Mouse (Mus musculus) ES-Bruce4 (cell line): ENCODE data around the gene Amotl2. TPM values are rescaled to one million over a fixed set of nuclear protein-coding genes. Genes with fewer than 3 reads are reported as not detected.
"Not testable (repeated sequence)": the region's sequence is repeated elsewhere in the genome, so short reads cannot be mapped to it uniquely, and the experiment has no call there.

Experiments
- H3K27ac ChIP-seq: 2 replicates; pipeline ENCODE4 v1.5.1; 2012; ENCODE audit warnings: low read length, inconsistent platforms; ENCODE audit not compliant: insufficient read depth
- H3K27me3 ChIP-seq: 2 replicates; pipeline ENCODE4 v1.6.1; 2012; ENCODE audit warnings: mild to moderate bottlenecking, low read length, inconsistent platforms; ENCODE audit not compliant: control insufficient read depth, poor library complexity, insufficient read depth, severe bottlenecking
- H3K36me3 ChIP-seq: 2 replicates; pipeline ENCODE4 v1.6.1; 2012; ENCODE audit warnings: inconsistent platforms, mild to moderate bottlenecking, low read length, moderate library complexity; ENCODE audit not compliant: control insufficient read depth, poor library complexity, insufficient read depth, severe bottlenecking
- H3K4me1 ChIP-seq: one replicate; pipeline ENCODE4 v1.8.1; 2011; ENCODE audit warnings: low read length; ENCODE audit not compliant: control insufficient read depth, insufficient read depth
- H3K4me3 ChIP-seq: 2 replicates; pipeline ENCODE4 v1.5.1; 2011; ENCODE audit warnings: low read depth, mild to moderate bottlenecking, low read length
- H3K9ac ChIP-seq: 2 replicates; pipeline ENCODE4 v1.6.1; 2012; ENCODE audit warnings: low read depth, mild to moderate bottlenecking, inconsistent platforms; ENCODE audit not compliant: poor library complexity, severe bottlenecking
- H3K9me3 ChIP-seq: replicated peaks from 2 replicates; pipeline ENCODE4 v1.6.1; 2012; ENCODE audit warnings: mild to moderate bottlenecking, low read length, inconsistent platforms; ENCODE audit not compliant: control insufficient read depth, poor library complexity, insufficient read depth, severe bottlenecking
- CTCF ChIP-seq: IDR thresholded peaks from one replicate; pipeline ENCODE4 v1.8.1; 2011; ENCODE audit warnings: low read depth, low read length
- EP300 ChIP-seq: IDR thresholded peaks from 2 replicates; pipeline ENCODE4 v1.6.1; 2011; ENCODE audit warnings: low read depth, low read length; ENCODE audit not compliant: insufficient read depth
- POLR2A ChIP-seq: IDR thresholded peaks from one replicate; pipeline ENCODE4 v1.8.1; 2011; ENCODE audit warnings: low read length; ENCODE audit not compliant: insufficient read depth
- polyA plus RNA-seq: library from polyadenylated mRNA; stranded (reverse); fragments of >200 nt; gene quantifications from 2 replicates; pipeline ENCODE4 v1.2.4, GENCODE M21; 2011; ENCODE audit warnings: low read depth; ENCODE audit not compliant: missing spikeins, insufficient read depth, insufficient read length

Gene Amotl2
- polyA plus RNA-seq, 1 experiment: 227 TPM

- Histone ChIP-seq H3K27ac (no peak overlapping the region), H3K27me3 (no peaks in the 10 kb centered on the region; the same call in 1 of the 2 replicates), H3K9ac (no peak overlapping the region), H3K4me3 (no peak overlapping the region), H3K36me3 (no peaks in the 10 kb centered on the region), H3K4me1 (no peaks in the 10 kb centered on the region), H3K9me3 (no peaks in the 10 kb centered on the region)
- TF ChIP-seq CTCF (no peak), EP300 (no peak), POLR2A (no peak)
Observed at GRCm38 (mm10) chr9:102756352-102756751, 39.9 kb downstream of the Amotl2 start.

GRCm38 (mm10) chr9:102758851-102759250 lies 42.4 kb downstream of the Amotl2 start:
- Histone ChIP-seq H3K4me1 (peaks cover 2% of the 10 kb centered on the region), H3K9ac (no peak overlapping the region), H3K4me3 (no peak overlapping the region), H3K27me3 (no peaks in the 10 kb centered on the region; the same call in 1 of the 2 replicates), H3K27ac (no peak overlapping the region), H3K36me3 (no peaks in the 10 kb centered on the region), H3K9me3 (no peaks in the 10 kb centered on the region)
- TF ChIP-seq EP300 (no peak), CTCF (no peak), POLR2A (no peak)

GRCm38 (mm10) chr9:102759581-102760001 lies 43.1 kb downstream of the Amotl2 start:
- H3K4me1 ChIP-seq: peaks cover 2% of the 10 kb centered on the region
- TF ChIP-seq EP300 (no peak), POLR2A (no peak), CTCF (no peak)
- no peak overlapping the region for H3K9ac ChIP-seq
- H3K36me3 ChIP-seq: no peaks in the 10 kb centered on the region
- no peaks in the 10 kb centered on the region for H3K9me3 ChIP-seq
- no peak overlapping the region for H3K4me3 ChIP-seq
- no peaks in the 10 kb centered on the region; the same call in 1 of the 2 replicates for H3K27me3 ChIP-seq
- H3K27ac ChIP-seq: no peak overlapping the region

- Histone ChIP-seq H3K27me3 (no peaks in the 10 kb centered on the region; the same call in 1 of the 2 replicates), H3K4me1 (peaks cover 2% of the 10 kb centered on the region), H3K4me3 (no peak overlapping the region), H3K9ac (no peak overlapping the region), H3K36me3 (no peaks in the 10 kb centered on the region), H3K27ac (no peak overlapping the region), H3K9me3 (no peaks in the 10 kb centered on the region)
- TF ChIP-seq CTCF: no peak
- no peak for TF ChIP-seq EP300
- TF ChIP-seq POLR2A: no peak
Observed at GRCm38 (mm10) chr9:102761599-102761998, 45.1 kb downstream of the Amotl2 start.

DNA sequence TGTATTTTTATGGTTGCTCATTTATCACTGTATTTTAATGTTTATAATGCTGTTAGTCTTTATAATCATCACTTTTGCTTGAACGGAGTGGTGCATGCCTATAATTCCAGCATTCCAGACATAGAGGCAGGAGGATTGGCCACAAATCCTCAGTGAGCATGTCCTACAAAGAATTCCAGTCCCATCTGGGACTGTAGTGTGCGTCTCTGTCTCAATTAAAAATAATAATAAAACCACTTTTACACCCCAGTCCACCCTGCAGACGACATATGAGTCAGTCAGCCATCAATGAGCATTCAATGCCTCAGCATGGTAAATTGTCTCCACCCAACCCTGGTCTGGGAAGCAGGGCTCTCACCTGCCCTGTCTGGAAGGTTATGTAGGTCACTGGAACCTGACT lies 46.4 kb downstream of the Amotl2 start:
- H3K9me3 ChIP-seq: no peaks in the 10 kb centered on the region
- no peak overlapping the region for H3K9ac ChIP-seq
- H3K4me1 ChIP-seq: peaks cover 2% of the 10 kb centered on the region
- no peak overlapping the region for H3K4me3 ChIP-seq
- no peaks in the 10 kb centered on the region for H3K36me3 ChIP-seq
- H3K27ac ChIP-seq: no peak overlapping the region
- H3K27me3 ChIP-seq: no peaks in the 10 kb centered on the region; the same call in 1 of the 2 replicates
- no peak for TF ChIP-seq EP300
- TF ChIP-seq CTCF: no peak

DNA sequence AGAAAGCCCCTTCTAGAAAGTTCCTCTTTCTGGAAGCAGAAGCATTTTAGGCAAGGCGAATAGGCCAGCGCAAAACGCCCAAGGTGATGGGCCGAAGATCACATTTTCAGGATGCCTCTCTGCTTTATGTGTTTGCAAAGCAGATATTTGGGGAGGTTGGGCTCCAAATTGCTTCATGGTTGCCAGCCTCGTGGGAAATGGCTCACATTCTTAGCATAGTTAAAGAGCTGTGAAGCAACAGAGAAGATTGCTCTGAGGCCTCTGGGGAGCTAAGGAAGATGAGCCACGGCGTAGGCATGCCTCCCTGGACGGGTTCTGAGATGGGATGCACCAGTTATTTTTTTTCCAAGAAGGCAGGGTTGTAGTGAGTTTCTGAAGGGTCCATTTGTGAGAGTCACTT lies 47.0 kb downstream of the Amotl2 start:
- Histone ChIP-seq H3K4me3 (no peak overlapping the region), H3K36me3 (no peaks in the 10 kb centered on the region), H3K27me3 (no peaks in the 10 kb centered on the region; the same call in 1 of the 2 replicates), H3K9me3 (no peaks in the 10 kb centered on the region), H3K9ac (no peak overlapping the region), H3K27ac (no peak overlapping the region), H3K4me1 (peaks cover 2% of the 10 kb centered on the region)
- TF ChIP-seq EP300 (no peak), POLR2A (no peak), CTCF (no peak)

GRCm38 (mm10) chr9:102764540-102764939 lies 48.1 kb downstream of the Amotl2 start:
- not testable (repeated sequence) for H3K4me1 ChIP-seq, H3K9me3 ChIP-seq, H3K4me3 ChIP-seq, H3K36me3 ChIP-seq, H3K27ac ChIP-seq, H3K9ac ChIP-seq, H3K27me3 ChIP-seq
